Mouse (Mus musculus) inflammation-experienced regulatory T-cells, adult 6 months (primary cell): ENCODE measurements around the gene Nudt8. TPM values are rescaled to one million over a fixed set of nuclear protein-coding genes. Genes with fewer than 3 reads are reported as not detected.

ENCODE experiments used
- ATAC-seq: one replicate; pipeline ENCODE4 v1.8.0; 2017
- polyA plus RNA-seq, 3 experiments: library from polyadenylated mRNA; unstranded; fragments of 100-300 nt; shearing (Covaris generic); gene quantifications; one replicate each; pipeline ENCODE4 v1.2.1; 2017

Gene Nudt8
- polyA plus RNA-seq, 3 experiments from 2014 or later = 10.3 to 16.2 (median 15.9) TPM

- no peak for ATAC-seq
Measured at GRCm38 (mm10) chr19:3988066-3988465, 12.3 kb upstream of the Nudt8 start.

- ATAC-seq = no peak
Measured at GRCm38 (mm10) chr19:3988750-3989149, 11.6 kb upstream of the Nudt8 start.

- no peak for ATAC-seq
Measured at GRCm38 (mm10) chr19:3990804-3991203, 9.6 kb upstream of the Nudt8 start.

GRCm38 (mm10) chr19:3991562-3991961 is 8.8 kb upstream of the Nudt8 start:
- no peak for ATAC-seq

- no peak for ATAC-seq
Measured at GRCm38 (mm10) chr19:3991966-3992365, 8.4 kb upstream of the Nudt8 start.

- no peak for ATAC-seq
Measured at GRCm38 (mm10) chr19:3992416-3992815, 8.0 kb upstream of the Nudt8 start, which contains the start of gene Tbx10. Gene Tbx10 (plus strand): TSS chr19:3992752.

GRCm38 (mm10) chr19:3994932-3995331 is 5.4 kb upstream of the Nudt8 start:
- no peak for ATAC-seq

GRCm38 (mm10) chr19:3995505-3995904 is 4.9 kb upstream of the Nudt8 start:
- no peak for ATAC-seq

GRCm38 (mm10) chr19:3996106-3996505 is 4.3 kb upstream of the Nudt8 start:
- no peak for ATAC-seq

- no peak for ATAC-seq
Measured at GRCm38 (mm10) chr19:3996747-3997146, 3.6 kb upstream of the Nudt8 start.

GRCm38 (mm10) chr19:3997231-3997630 is 3.1 kb upstream of the Nudt8 start:
- ATAC-seq = no peak

GRCm38 (mm10) chr19:3998335-3998734 is 2.0 kb upstream of the Nudt8 start:
- no peak for ATAC-seq

GRCm38 (mm10) chr19:3999121-3999730 is 1.2 kb upstream of the Nudt8 start:
- ATAC-seq = no peak

GRCm38 (mm10) chr19:4000949-4001525 is 657 bp downstream of the Nudt8 start:
- ATAC-seq = no peak

- ATAC-seq = no peak
Measured at GRCm38 (mm10) chr19:4001752-4002151, 1.4 kb downstream of the Nudt8 start.

GRCm38 (mm10) chr19:4003112-4003511 is 2.7 kb downstream of the Nudt8 start, which contains the start of gene Doc2g:
Gene Doc2g (plus strand): TSS chr19:4003313.
- ATAC-seq = no peak

- ATAC-seq = no peak
Measured at GRCm38 (mm10) chr19:4003641-4004040, 3.3 kb downstream of the Nudt8 start.

- no peak for ATAC-seq
Measured at GRCm38 (mm10) chr19:4004331-4004730, 4.0 kb downstream of the Nudt8 start.

GRCm38 (mm10) chr19:4005091-4005490 is 4.7 kb downstream of the Nudt8 start:
- no peak for ATAC-seq

GRCm38 (mm10) chr19:4005971-4006370 is 5.6 kb downstream of the Nudt8 start:
- ATAC-seq = no peak

GRCm38 (mm10) chr19:4011086-4011485 is 10.7 kb downstream of the Nudt8 start:
- ATAC-seq = no peak

- peak; percentile 99 for ATAC-seq
Measured at GRCm38 (mm10) chr19:4012432-4013022, 12.1 kb downstream of the Nudt8 start, which contains the start of gene Ndufv1. Gene Ndufv1 (minus strand): TSS chr19:4012806.

- no peak for ATAC-seq
Measured at GRCm38 (mm10) chr19:4013066-4013465, 12.7 kb downstream of the Nudt8 start.

- ATAC-seq = no peak
Measured at GRCm38 (mm10) chr19:4014802-4015201, 14.4 kb downstream of the Nudt8 start.
